Mouse (Mus musculus) MEL (cell line): ENCODE results near the gene Akap13. TPM values are rescaled to one million over a fixed set of nuclear protein-coding genes. Genes with fewer than 3 reads are reported as not detected.

Source experiments
- DNase-seq: peaks from one replicate; pipeline ENCODE4 v3.0.0; 2011; ENCODE audit warnings: low read depth, low spot score
- H3K27ac ChIP-seq: 2 replicates; pipeline ENCODE4 v1.5.1; 2012; ENCODE audit warnings: low read depth, mild to moderate bottlenecking, control low read depth, low read length, moderate library complexity; ENCODE audit not compliant: control insufficient read depth
- H3K27me3 ChIP-seq, 2 experiments: fragments of 150-350 bp in 1 of 2; sonication (generic) in 1 of 2; 2 replicates each; pipeline ENCODE4 v1.6.1; 2012; ENCODE audit warnings: low read length in 2 of 2, mild to moderate bottlenecking in 2 of 2, improper control_type of control experiment in 1 of 2, moderate library complexity in 1 of 2; ENCODE audit not compliant: insufficient read depth in 2 of 2, control insufficient read depth in 1 of 2
- H3K36me3 ChIP-seq, 2 experiments: 2 replicates each; pipeline ENCODE4 v1.6.1; 2012 to 2014; ENCODE audit warnings: low read length in 2 of 2, improper control_type of control experiment in 1 of 2, inconsistent platforms in 1 of 2, mild to moderate bottlenecking in 1 of 2; ENCODE audit not compliant: insufficient read depth in 2 of 2, control insufficient read depth in 1 of 2
- H3K4me1 ChIP-seq, 2 experiments: fragments of 150-350 bp in 1 of 2; sonication (generic) in 1 of 2; 2 replicates each; pipeline ENCODE4 v1.6.1; 2012; ENCODE audit warnings: low read length in 2 of 2, improper control_type of control experiment in 1 of 2, mild to moderate bottlenecking in 1 of 2; ENCODE audit not compliant: insufficient read depth in 2 of 2, control insufficient read depth in 1 of 2
- H3K4me3 ChIP-seq, 2 experiments: fragments of 150-350 bp in 1 of 2; sonication (generic) in 1 of 2; 2 replicates each; pipeline ENCODE4 v1.5.1; 2012; ENCODE audit warnings: low read depth in 2 of 2, low read length in 2 of 2, mild to moderate bottlenecking in 2 of 2, moderate library complexity in 2 of 2, control low read depth in 1 of 2, improper control_type of control experiment in 1 of 2; ENCODE audit not compliant: control insufficient read depth in 1 of 2, insufficient read depth in 1 of 2
- H3K79me2 ChIP-seq: 2 replicates; pipeline ENCODE4 v1.6.1; 2012; ENCODE audit warnings: mild to moderate bottlenecking, low read length, moderate library complexity; ENCODE audit not compliant: control insufficient read depth, poor library complexity, insufficient read depth
- H3K9ac ChIP-seq: 2 replicates; pipeline ENCODE4 v1.6.1; 2012; ENCODE audit warnings: low read depth, mild to moderate bottlenecking, control low read depth, low read length, moderate library complexity; ENCODE audit not compliant: control insufficient read depth, poor library complexity, severe bottlenecking
- H3K9me3 ChIP-seq: fragments of 150-350 bp; sonication (generic); replicated peaks from 2 replicates; pipeline ENCODE4 v1.6.1; 2012; ENCODE audit warnings: mild to moderate bottlenecking, low read length, improper control_type of control experiment, moderate library complexity; ENCODE audit not compliant: insufficient read depth
- BHLHE40 ChIP-seq: IDR thresholded peaks from 2 replicates; pipeline ENCODE4 v1.6.1; 2012; ENCODE audit warnings: low read depth, mild to moderate bottlenecking, inconsistent platforms, low read length, improper control_type of control experiment, borderline replicate concordance
- CHD2 ChIP-seq: IDR thresholded peaks from 2 replicates; pipeline ENCODE4 v1.6.1; 2011; ENCODE audit warnings: low read length, improper control_type of control experiment
- CTCF ChIP-seq, 3 experiments: IDR thresholded peaks in 2 of 3; conservative IDR thresholded peaks in 1 of 3; 2 replicates each; pipeline ENCODE4 v1.5.1; 2011 to 2012; ENCODE audit warnings: low read length in 3 of 3, low read depth in 2 of 3, mild to moderate bottlenecking in 2 of 3, improper control_type of control experiment in 1 of 3, inconsistent platforms in 1 of 3, mixed read lengths in 1 of 3, moderate library complexity in 1 of 3; ENCODE audit not compliant: control insufficient read depth in 1 of 3, insufficient read depth in 1 of 3, poor library complexity in 1 of 3, severe bottlenecking in 1 of 3
- E2F4 ChIP-seq: IDR thresholded peaks from 2 replicates; pipeline ENCODE4 v1.6.1; 2011; ENCODE audit warnings: low read depth, low read length, improper control_type of control experiment, borderline replicate concordance
- EP300 ChIP-seq, 2 experiments: IDR thresholded peaks; 2 replicates each; pipeline ENCODE4 v1.6.1; 2011; ENCODE audit warnings: improper control_type of control experiment in 2 of 2, low read length in 2 of 2, low read depth in 1 of 2, mild to moderate bottlenecking in 1 of 2
- GATA1 ChIP-seq: IDR thresholded peaks from 2 replicates; pipeline ENCODE4 v1.6.1; 2011; ENCODE audit warnings: low read depth, low read length, improper control_type of control experiment
- JUND ChIP-seq: IDR thresholded peaks from 2 replicates; pipeline ENCODE4 v1.6.1; 2011; ENCODE audit warnings: low read depth, mild to moderate bottlenecking, improper control_type of control experiment, low read length
- KAT2A ChIP-seq: conservative IDR thresholded peaks from 2 replicates; pipeline ENCODE4 v1.6.1; 2012; ENCODE audit warnings: low read depth, low read length, improper control_type of control experiment, inconsistent platforms
- MAZ ChIP-seq: IDR thresholded peaks from 2 replicates; pipeline ENCODE4 v1.6.1; 2012; ENCODE audit warnings: low read depth, mild to moderate bottlenecking, inconsistent platforms, low read length, improper control_type of control experiment
- MEF2A ChIP-seq: IDR thresholded peaks from 2 replicates; pipeline ENCODE4 v1.6.1; 2014; ENCODE audit warnings: low read depth, mild to moderate bottlenecking, inconsistent platforms, low read length, improper control_type of control experiment; ENCODE audit not compliant: poor library complexity, insufficient replicate concordance, severe bottlenecking; ENCODE audit errors: extremely low read depth
- MXI1 ChIP-seq: IDR thresholded peaks from 2 replicates; pipeline ENCODE4 v1.6.1; 2011; ENCODE audit warnings: mild to moderate bottlenecking, low read depth, low read length, improper control_type of control experiment
- NELFE ChIP-seq: IDR thresholded peaks from 2 replicates; pipeline ENCODE4 v1.6.1; 2011; ENCODE audit warnings: low read depth, low read length, improper control_type of control experiment
- NRF1 ChIP-seq: IDR thresholded peaks from 2 replicates; pipeline ENCODE4 v1.6.1; 2014; ENCODE audit warnings: low read depth, mild to moderate bottlenecking, inconsistent platforms, low read length, improper control_type of control experiment, moderate library complexity; ENCODE audit not compliant: poor library complexity, insufficient read depth, severe bottlenecking
- POLR2AphosphoS5 ChIP-seq: IDR thresholded peaks from 2 replicates; pipeline ENCODE4 v1.6.1; 2012; ENCODE audit warnings: low read depth, borderline replicate concordance, mild to moderate bottlenecking, inconsistent platforms, low read length, moderate library complexity, mixed read lengths
- RAD21 ChIP-seq: IDR thresholded peaks from 2 replicates; pipeline ENCODE4 v1.6.1; 2011; ENCODE audit warnings: mild to moderate bottlenecking, low read depth, low read length, improper control_type of control experiment
- RCOR1 ChIP-seq: IDR thresholded peaks from 2 replicates; pipeline ENCODE4 v1.6.1; 2012; ENCODE audit warnings: low read depth, mild to moderate bottlenecking, inconsistent platforms, low read length, improper control_type of control experiment
- SIN3A ChIP-seq: IDR thresholded peaks from 2 replicates; pipeline ENCODE4 v1.6.1; 2012; ENCODE audit warnings: low read length, improper control_type of control experiment, inconsistent platforms
- TAL1 ChIP-seq: IDR thresholded peaks from 2 replicates; pipeline ENCODE4 v1.6.1; 2012; ENCODE audit warnings: mild to moderate bottlenecking, inconsistent platforms, low read length, moderate library complexity, mixed read lengths
- TCF12 ChIP-seq: IDR thresholded peaks from 2 replicates; pipeline ENCODE4 v1.6.1; 2014; ENCODE audit warnings: low read depth, mild to moderate bottlenecking, inconsistent platforms, low read length, improper control_type of control experiment, moderate library complexity
- UBTF ChIP-seq: IDR thresholded peaks from 2 replicates; pipeline ENCODE4 v1.6.1; 2012; ENCODE audit warnings: low read depth, mild to moderate bottlenecking, inconsistent platforms, low read length, improper control_type of control experiment, moderate library complexity, borderline replicate concordance; ENCODE audit not compliant: insufficient read depth
- USF2 ChIP-seq, 2 experiments: IDR thresholded peaks; 2 replicates each; pipeline ENCODE4 v1.6.1; 2011 to 2012; ENCODE audit warnings: improper control_type of control experiment in 2 of 2, low read length in 2 of 2, borderline replicate concordance in 1 of 2, inconsistent platforms in 1 of 2, low read depth in 1 of 2, mild to moderate bottlenecking in 1 of 2; ENCODE audit not compliant: insufficient read depth in 1 of 2
- ZC3H11A ChIP-seq: IDR thresholded peaks from 2 replicates; pipeline ENCODE4 v1.6.1; 2012; ENCODE audit warnings: low read depth, mild to moderate bottlenecking, inconsistent platforms, low read length, improper control_type of control experiment
- ZKSCAN1 ChIP-seq: IDR thresholded peaks from 2 replicates; pipeline ENCODE4 v1.6.1; 2012; ENCODE audit warnings: low read depth, mild to moderate bottlenecking, inconsistent platforms, low read length, improper control_type of control experiment, moderate library complexity
- ZMIZ1 ChIP-seq: IDR thresholded peaks from 2 replicates; pipeline ENCODE4 v1.6.1; 2012; ENCODE audit warnings: low read depth, mild to moderate bottlenecking, inconsistent platforms, low read length, improper control_type of control experiment, moderate library complexity
- ZNF384 ChIP-seq: IDR thresholded peaks from 2 replicates; pipeline ENCODE4 v1.6.1; 2012; ENCODE audit warnings: low read depth, mild to moderate bottlenecking, inconsistent platforms, low read length, improper control_type of control experiment
- polyA plus RNA-seq, 2 experiments: library from polyadenylated mRNA; stranded (reverse) in 1 of 2; unstranded in 1 of 2; fragments of >175 nt in 1 of 2; fragments of >200 nt in 1 of 2; gene quantifications; 2 replicates each; pipeline versions ENCODE4 v1.2.1 to v1.2.4; 2012; ENCODE audit warnings: low replicate concordance in 2 of 2, low read depth in 1 of 2; ENCODE audit not compliant: insufficient read length in 2 of 2, insufficient read depth in 1 of 2, missing spikeins in 1 of 2
- total RNA-seq: library from RNA; depleted of rRNA; stranded (reverse); fragments of 300-350 nt; gene quantifications from 2 replicates; pipeline ENCODE4 v1.2.3, GENCODE M21; 2012

Gene Akap13
- total and polyA plus RNA-seq, 3 experiments: 4.1 to 4.5 TPM; not detected in 1

GRCm38 (mm10) chr7:75721302-75721701, 266.0 kb downstream of the Akap13 start:
- Histone ChIP-seq H3K9me3 (no peaks in the 10 kb centered on the region), H3K9ac (no peak overlapping the region), H3K27me3 (no peaks in the 10 kb centered on the region), H3K36me3 (peaks cover 0 to 15% of the 10 kb centered on the region in 2 experiments; a peak in 3 of 4 replicates), H3K4me3 (no peak overlapping the region), H3K79me2 (no peaks in the 10 kb centered on the region), H3K4me1 (peaks cover 2% of the 10 kb centered on the region in 2 experiments; a peak in 3 of 4 replicates), H3K27ac (no peak overlapping the region)
- TF ChIP-seq CTCF (IDR thresholded peaks at IDR 0.05 in 2 of 3, conservative IDR thresholded peaks at IDR 0.05 in 1 of 3; ENCODE audit: control insufficient read depth in 1 of 3, insufficient read depth in 1 of 3, low read depth in 2 of 3, low read length in 3 of 3, poor library complexity in 1 of 3, severe bottlenecking in 1 of 3) (no peak), UBTF (no peak), NRF1 (no peak), MAZ (no peak), BHLHE40 (no peak), MXI1 (no peak), MEF2A (no peak), RAD21 (no peak), KAT2A (no peak), GATA1 (no peak), CHD2 (no peak), USF2 (IDR thresholded peaks at IDR 0.05; ENCODE audit: borderline replicate concordance in 1 of 2, insufficient read depth in 1 of 2, low read depth in 1 of 2, low read length in 2 of 2) (no peak), POLR2AphosphoS5 (no peak), ZMIZ1 (no peak)
- DNase-seq: no peak

GRCm38 (mm10) chr7:75724012-75724411, 268.7 kb downstream of the Akap13 start:
- DNase-seq: peak; percentile 40
- H3K27ac ChIP-seq: no peak overlapping the region
- peaks cover 0 to 2% of the 10 kb centered on the region in 2 experiments; a peak in 2 of 4 replicates for H3K4me1 ChIP-seq

More at GRCm38 (mm10) chr7:75724012-75724411, 268.7 kb downstream of the Akap13 start:
- no peaks in the 10 kb centered on the region for H3K9me3 ChIP-seq
- no peaks in the 10 kb centered on the region for H3K79me2 ChIP-seq
- H3K4me3 ChIP-seq: no peak overlapping the region
- peaks cover 0 to 13% of the 10 kb centered on the region in 2 experiments; a peak in 3 of 4 replicates for H3K36me3 ChIP-seq
- TF ChIP-seq POLR2AphosphoS5: no peak
- TF ChIP-seq ZKSCAN1: no peak
- TF ChIP-seq KAT2A: no peak
- no peak for TF ChIP-seq ZC3H11A
- TF ChIP-seq GATA1: 0 out of 2 replicates have a peak, but pooled peaks have one; percentile 28
- TF ChIP-seq TAL1: no peak
- no peak for TF ChIP-seq JUND
- no peak for TF ChIP-seq ZNF384
- TF ChIP-seq RCOR1: 0 out of 2 replicates have a peak, but pooled peaks have one; percentile 12
- TF ChIP-seq SIN3A: no peak
- TF ChIP-seq MEF2A: no peak
- TF ChIP-seq BHLHE40: no peak
- TF ChIP-seq TCF12: peak; percentile 47; the same call in 1 of the 2 replicates
- no peak for TF ChIP-seq E2F4
- no peak for TF ChIP-seq NELFE
- no peak for TF ChIP-seq MAZ
- peak in 1 of 2 experiments; percentile 40; a peak in 1 of 4 replicates for TF ChIP-seq EP300 (IDR thresholded peaks at IDR 0.05; ENCODE audit: low read depth in 1 of 2, low read length in 2 of 2)
- H3K27me3 ChIP-seq: no peaks in the 10 kb centered on the region
- H3K9ac ChIP-seq: no peak overlapping the region
